Mouse (Mus musculus) C2C12 (cell line): ENCODE measurements around the gene Eps15.

ENCODE experiments used
- CEBPB ChIP-seq: IDR thresholded peaks from one replicate; pipeline ENCODE4 v1.6.1; 2011; ENCODE audit warnings: low read depth, mild to moderate bottlenecking, control low read depth, moderate library complexity
- CTCF ChIP-seq: IDR thresholded peaks from one replicate; pipeline ENCODE4 v1.5.1; 2011; ENCODE audit not compliant: control insufficient read depth, insufficient read depth, insufficient read length
- FOSL1 ChIP-seq: IDR thresholded peaks from one replicate; pipeline ENCODE4 v1.8.0; 2011; ENCODE audit warnings: mild to moderate bottlenecking, low read length; ENCODE audit not compliant: poor library complexity, insufficient read depth, severe bottlenecking
- MAX ChIP-seq: IDR thresholded peaks from one replicate; pipeline ENCODE4 v1.6.1; 2011; ENCODE audit warnings: mild to moderate bottlenecking, control low read depth
- MYOD1 ChIP-seq: IDR thresholded peaks from one replicate; pipeline ENCODE4 v1.6.1; 2011; ENCODE audit warnings: low read depth; ENCODE audit not compliant: control insufficient read depth, insufficient read length
- MYOG ChIP-seq: IDR thresholded peaks from one replicate; pipeline ENCODE4 v1.6.1; 2011; ENCODE audit not compliant: control insufficient read depth, insufficient read length; ENCODE audit errors: extremely low read depth
- USF1 ChIP-seq: IDR thresholded peaks from one replicate; pipeline ENCODE4 v1.6.1; 2011; ENCODE audit warnings: low read depth, mild to moderate bottlenecking, control low read depth, moderate library complexity

DNA sequence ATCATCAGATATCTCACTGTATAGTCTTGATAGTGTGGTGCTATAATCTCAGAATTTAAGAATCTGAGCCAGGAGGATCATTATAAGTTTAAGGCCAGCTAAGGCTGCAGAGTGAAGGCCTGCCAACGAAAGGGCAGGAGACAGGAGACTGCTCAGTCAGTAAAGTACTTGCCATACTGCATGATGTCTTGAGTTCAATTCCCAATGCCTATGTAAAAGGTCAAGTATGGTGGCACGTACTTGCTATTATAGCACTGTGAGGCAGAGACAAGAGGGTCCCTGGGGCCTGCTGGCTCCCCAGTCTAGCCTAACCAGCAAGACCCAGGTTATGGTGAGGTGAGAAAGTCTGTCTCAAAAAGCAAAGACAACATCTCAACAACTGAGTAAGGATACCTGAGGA, 45.9 kb upstream of the Eps15 start, which contains the start of gene Calr4:
- TF ChIP-seq CTCF (no peak), USF1 (no peak), CEBPB (no peak), FOSL1 (no peak), MAX (no peak), MYOD1 (no peak), MYOG (no peak)
